Mouse (Mus musculus) neural tube, embryonic 11.5 days (tissue): ENCODE results near the gene Rptn. TPM values are rescaled to one million over a fixed set of nuclear protein-coding genes. Genes with fewer than 3 reads are reported as not detected.
A peak's percentile ranks its signal among the peaks of the same experiment; 100 is the strongest.

Source experiments
- ATAC-seq: fragments of 200-750 bp; cut with Nextera tagmentation; 2 replicates; pipeline ENCODE4 v1.8.0; 2017; ENCODE audit warnings: moderate number of reproducible peaks, mild to moderate bottlenecking, moderate TSS enrichment, moderate library complexity; ENCODE audit not compliant: insufficient read depth, low FRiP score, low TSS enrichment
- DNase-seq: peaks from one replicate; pipeline ENCODE4 v3.0.0-alpha.2; 2015; ENCODE audit warnings: low spot score
- H3K27ac ChIP-seq: fragments of 300-500 bp; sonication (generic); 2 replicates; pipeline ENCODE4 v1.5.1; 2014; ENCODE audit warnings: low read depth, mild to moderate bottlenecking, low read length
- H3K27me3 ChIP-seq: fragments of 300-500 bp; sonication (generic); 2 replicates; pipeline ENCODE4 v1.6.1; 2014; ENCODE audit warnings: mild to moderate bottlenecking, low read length, mixed read lengths; ENCODE audit not compliant: control insufficient read depth, insufficient read depth
- H3K36me3 ChIP-seq: fragments of 300-500 bp; sonication (generic); 2 replicates; pipeline ENCODE4 v1.6.1; 2014; ENCODE audit warnings: mild to moderate bottlenecking, low read length, moderate library complexity, mixed read lengths; ENCODE audit not compliant: control insufficient read depth, insufficient read depth
- H3K4me1 ChIP-seq: fragments of 300-500 bp; sonication (generic); 2 replicates; pipeline ENCODE4 v1.6.1; 2014; ENCODE audit warnings: low read length, mixed read lengths; ENCODE audit not compliant: control insufficient read depth, insufficient read depth
- H3K4me2 ChIP-seq: fragments of 300-500 bp; sonication (generic); 2 replicates; pipeline ENCODE4 v1.6.1; 2014; ENCODE audit warnings: low read depth, mild to moderate bottlenecking, moderate library complexity
- H3K4me3 ChIP-seq: fragments of 300-500 bp; sonication (generic); 2 replicates; pipeline ENCODE4 v1.5.1; 2014; ENCODE audit warnings: low read depth, low read length
- H3K9ac ChIP-seq: fragments of 300-500 bp; sonication (generic); 2 replicates; pipeline ENCODE4 v1.6.1; 2014; ENCODE audit warnings: mild to moderate bottlenecking, low read length
- H3K9me3 ChIP-seq: fragments of 300-500 bp; sonication (generic); 2 replicates; pipeline ENCODE4 v1.6.1; 2016; ENCODE audit warnings: low read length; ENCODE audit not compliant: control insufficient read depth
- WGBS: fragments of 180-500 bp; shearing (Covaris S2); extraction: QIAGEN DNeasy Blood & Tissue Kit; methylation state at CpG from one replicate; pipeline ENCODE4 v1.1.7; 2014; 5-methylcytosine and 5-hydroxymethylcytosine counted together
- polyA plus RNA-seq: library from polyadenylated mRNA; unstranded; fragments of >200 nt; fragmentation: Nextera tagmentation; extraction: Ambion mirVana; gene quantifications from 2 replicates; pipeline ENCODE4 v1.2.1, GENCODE M21; 2014

The Rptn gene
- polyA plus RNA-seq, 1 experiment from 2014 or later = not detected

DNA sequence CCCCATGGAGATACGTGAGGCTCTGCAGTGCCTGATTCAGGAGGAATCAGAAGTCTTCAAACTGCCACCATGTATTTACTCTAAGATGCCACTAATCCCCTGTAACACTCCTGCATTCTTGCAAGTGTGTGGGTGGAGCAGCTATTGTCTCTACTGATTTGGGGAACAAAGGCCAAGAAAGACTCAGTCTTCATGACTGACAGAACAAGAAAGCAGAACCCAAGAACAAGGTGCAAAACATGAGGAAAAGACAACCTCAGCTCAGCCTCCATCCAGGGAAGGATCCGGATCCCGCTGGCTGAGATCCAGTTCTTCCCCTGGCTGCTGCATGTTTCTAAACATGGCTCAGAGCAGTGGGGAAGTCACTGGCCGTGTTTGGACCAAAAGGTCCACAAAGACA, 15.4 kb upstream of the Rptn start:
- DNase-seq (no peak), ATAC-seq (no peak)
- Histone ChIP-seq H3K4me3 (no peak overlapping the region), H3K27me3 (no peaks in the 10 kb centered on the region), H3K27ac (no peak overlapping the region), H3K4me1 (no peaks in the 10 kb centered on the region), H3K36me3 (no peaks in the 10 kb centered on the region), H3K9ac (no peak overlapping the region), H3K9me3 (no peaks in the 10 kb centered on the region), H3K4me2 (no peak overlapping the region)
- 68% methylated on average over 4 of the region's 4 CpGs for WGBS

DNA sequence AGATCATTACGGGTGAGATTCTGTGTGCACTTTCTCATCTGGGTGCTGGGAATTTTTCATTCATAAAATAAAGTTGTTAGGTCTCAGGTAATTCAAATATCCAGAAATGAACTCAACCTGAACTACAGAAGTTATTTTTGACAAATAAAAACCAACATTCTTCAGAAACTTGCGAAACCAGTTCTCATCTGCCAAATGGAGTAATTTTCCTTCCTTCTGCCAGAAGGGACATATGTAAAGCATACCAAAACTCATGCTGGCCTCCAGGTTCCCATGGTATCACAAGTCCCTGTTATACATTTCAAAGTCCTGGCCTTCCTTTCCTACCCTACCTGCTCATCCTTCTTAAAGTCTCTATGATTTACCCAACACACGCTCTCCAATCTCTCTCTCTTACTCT, 10.4 kb downstream of the Rptn start:
- Histone ChIP-seq H3K4me3 (no peak overlapping the region), H3K9me3 (no peaks in the 10 kb centered on the region), H3K9ac (no peak overlapping the region), H3K4me1 (no peaks in the 10 kb centered on the region), H3K36me3 (no peaks in the 10 kb centered on the region), H3K4me2 (no peak overlapping the region), H3K27me3 (no peaks in the 10 kb centered on the region), H3K27ac (no peak overlapping the region)
- 91% methylated on average over 3 of the region's 3 CpGs for WGBS
- no peak for ATAC-seq
- no peak for DNase-seq

DNA sequence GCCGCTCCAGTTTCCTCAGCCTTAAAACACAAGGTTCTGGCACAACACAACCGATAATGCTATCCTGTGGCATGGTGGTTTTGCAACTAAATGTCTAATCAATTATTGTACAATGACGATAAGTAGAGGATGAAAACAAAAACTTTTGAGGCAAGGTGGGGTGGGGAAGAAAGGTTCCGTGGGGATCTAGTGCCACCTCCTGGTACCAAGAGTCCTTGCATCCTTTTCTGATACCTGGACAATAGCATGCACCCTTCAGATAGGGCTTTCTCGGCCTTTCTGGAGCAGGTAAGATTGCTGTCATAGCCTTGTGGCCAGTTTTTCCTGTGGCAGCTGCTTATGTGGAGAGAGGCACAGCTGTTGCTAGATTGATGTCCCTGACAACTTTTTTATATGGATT, 13.5 kb downstream of the Rptn start:
- no peak overlapping the region for H3K4me3 ChIP-seq
- H3K36me3 ChIP-seq = no peaks in the 10 kb centered on the region
- no peaks in the 10 kb centered on the region for H3K4me1 ChIP-seq
- WGBS = 41% methylated on average over 5 of the region's 5 CpGs
- no peak for ATAC-seq
- no peak overlapping the region for H3K9ac ChIP-seq
- no peak overlapping the region for H3K4me2 ChIP-seq
- H3K9me3 ChIP-seq = no peaks in the 10 kb centered on the region
- DNase-seq = peak; percentile 25
- H3K27me3 ChIP-seq = no peaks in the 10 kb centered on the region
- no peak overlapping the region for H3K27ac ChIP-seq

DNA sequence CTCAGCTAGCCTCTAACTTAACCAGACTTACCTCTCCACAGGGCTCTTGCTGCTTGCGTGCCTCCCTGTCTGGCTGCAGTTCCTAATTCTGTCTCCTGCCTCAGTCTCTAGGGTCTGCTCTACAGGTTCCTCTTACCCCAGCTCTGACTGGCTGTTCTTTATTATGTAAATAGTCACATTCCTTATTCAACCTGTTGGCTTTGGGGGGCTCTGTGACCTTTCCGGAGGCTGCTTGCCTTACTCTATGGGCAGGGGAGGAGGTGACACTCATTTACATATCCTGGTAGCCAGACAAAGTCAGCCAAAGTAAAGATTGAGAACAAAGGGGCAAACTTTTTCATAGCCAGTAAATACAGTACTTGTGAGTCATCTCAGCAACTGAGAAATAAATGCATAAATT, 18.4 kb downstream of the Rptn start:
- ATAC-seq (no peak), DNase-seq (no peak)
- H3K4me1 ChIP-seq = no peaks in the 10 kb centered on the region
- H3K9ac ChIP-seq = no peak overlapping the region
- no peak overlapping the region for H3K4me2 ChIP-seq
- H3K36me3 ChIP-seq = no peaks in the 10 kb centered on the region
- no peaks in the 10 kb centered on the region for H3K9me3 ChIP-seq
- H3K27ac ChIP-seq = no peak overlapping the region
- WGBS = 28% methylated on average over 2 of the region's 2 CpGs
- no peak overlapping the region for H3K4me3 ChIP-seq
- no peaks in the 10 kb centered on the region for H3K27me3 ChIP-seq

DNA sequence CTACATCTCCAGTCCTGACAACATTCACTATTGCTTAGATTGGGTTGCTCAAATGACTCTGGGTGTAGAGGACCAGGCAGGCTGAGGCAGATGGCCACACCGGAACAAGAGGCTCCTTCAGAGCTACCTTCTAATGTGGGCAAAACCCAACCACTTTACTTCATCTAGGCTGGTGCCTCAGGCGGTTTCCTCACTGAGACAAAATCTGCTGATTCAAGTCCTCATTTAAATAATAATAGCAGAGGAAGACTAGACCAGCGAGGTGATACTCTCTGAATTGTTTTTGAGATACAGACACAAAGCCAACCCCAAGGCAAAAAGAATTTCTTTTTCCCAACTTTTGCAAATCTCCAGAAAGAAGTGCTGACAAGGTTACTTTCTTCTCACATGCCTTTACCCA, 38.2 kb downstream of the Rptn start:
- 46% methylated on average over 3 of the region's 3 CpGs for WGBS
- no peak overlapping the region for H3K9ac ChIP-seq
- ATAC-seq (no peak), DNase-seq (no peak)
- H3K27ac ChIP-seq = no peak overlapping the region
- H3K9me3 ChIP-seq = no peaks in the 10 kb centered on the region
- H3K36me3 ChIP-seq = no peaks in the 10 kb centered on the region
- H3K27me3 ChIP-seq = no peaks in the 10 kb centered on the region
- H3K4me3 ChIP-seq = no peak overlapping the region
- H3K4me2 ChIP-seq = no peak overlapping the region
- no peaks in the 10 kb centered on the region for H3K4me1 ChIP-seq

DNA sequence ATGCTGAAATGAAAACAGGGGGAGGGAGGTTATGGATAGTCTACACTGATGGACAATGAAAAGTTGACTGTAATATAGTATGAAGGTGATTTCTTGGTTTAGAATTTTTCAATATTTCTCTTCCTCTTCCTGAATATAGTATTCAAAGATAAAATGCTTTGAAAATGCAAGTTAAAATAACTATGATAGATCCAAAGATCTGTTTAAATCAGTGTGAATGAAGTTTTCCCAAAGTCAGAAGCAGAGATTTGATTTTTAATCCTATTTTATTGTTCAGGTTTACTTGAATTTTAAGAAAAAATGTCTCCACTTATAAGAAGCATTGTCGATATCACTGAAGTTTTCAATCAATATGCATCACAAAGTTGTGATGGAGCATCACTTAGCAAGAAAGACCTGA, 48.5 kb downstream of the Rptn start, which contains the start of gene Tchh:
Tchh (plus strand) TSS at position 301 of the 400 bp plus-strand sequence.
- 91% methylated on average over 1 of the region's 1 CpGs for WGBS
- H3K36me3 ChIP-seq = no peaks in the 10 kb centered on the region
- H3K9ac ChIP-seq = no peak within 1 kb of the TSS
- H3K27ac ChIP-seq = no peak within 1 kb of the TSS
- no peak within 1 kb of the TSS for H3K4me3 ChIP-seq
- peaks cover 5% of the 10 kb centered on the region; the same call in 1 of the 2 replicates for H3K4me1 ChIP-seq
- H3K9me3 ChIP-seq = no peaks in the 10 kb centered on the region
- H3K4me2 ChIP-seq = no peak within 1 kb of the TSS
- peaks cover 27% of the 10 kb centered on the region for H3K27me3 ChIP-seq
- DNase-seq (no peak), ATAC-seq (no peak)

DNA sequence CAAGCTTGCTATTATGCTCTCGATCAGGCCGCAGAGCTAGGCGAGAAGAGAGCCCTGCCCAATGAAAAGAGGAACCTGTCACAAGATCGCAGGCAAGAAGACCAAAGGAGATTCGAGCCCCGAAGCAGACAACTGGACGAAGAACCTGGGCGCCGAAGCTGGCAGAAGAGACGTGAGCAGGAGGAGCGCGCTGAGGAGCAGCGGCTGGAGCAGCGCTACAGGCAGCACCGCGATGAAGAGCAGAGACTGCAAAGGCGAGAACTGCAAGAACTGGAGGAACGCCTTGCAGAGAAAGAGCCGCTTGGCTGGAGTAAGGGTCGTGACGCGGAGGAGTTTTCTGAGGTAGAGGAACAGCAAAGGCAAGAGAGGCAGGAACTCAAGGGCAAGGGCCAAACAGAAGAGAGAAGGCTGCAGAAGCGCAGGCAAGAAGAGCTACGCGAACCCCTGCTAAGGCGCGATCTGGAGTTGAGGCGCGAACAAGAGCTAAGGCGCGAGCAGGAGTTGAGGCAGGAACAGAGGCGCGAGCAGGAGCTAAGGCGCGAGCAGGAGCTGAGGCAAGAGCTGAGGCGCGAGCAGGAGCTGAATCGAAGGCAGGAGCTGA, 50.1 kb downstream of the Rptn start:
- no peak overlapping the region for H3K27ac ChIP-seq
- ATAC-seq = no peak

DNA sequence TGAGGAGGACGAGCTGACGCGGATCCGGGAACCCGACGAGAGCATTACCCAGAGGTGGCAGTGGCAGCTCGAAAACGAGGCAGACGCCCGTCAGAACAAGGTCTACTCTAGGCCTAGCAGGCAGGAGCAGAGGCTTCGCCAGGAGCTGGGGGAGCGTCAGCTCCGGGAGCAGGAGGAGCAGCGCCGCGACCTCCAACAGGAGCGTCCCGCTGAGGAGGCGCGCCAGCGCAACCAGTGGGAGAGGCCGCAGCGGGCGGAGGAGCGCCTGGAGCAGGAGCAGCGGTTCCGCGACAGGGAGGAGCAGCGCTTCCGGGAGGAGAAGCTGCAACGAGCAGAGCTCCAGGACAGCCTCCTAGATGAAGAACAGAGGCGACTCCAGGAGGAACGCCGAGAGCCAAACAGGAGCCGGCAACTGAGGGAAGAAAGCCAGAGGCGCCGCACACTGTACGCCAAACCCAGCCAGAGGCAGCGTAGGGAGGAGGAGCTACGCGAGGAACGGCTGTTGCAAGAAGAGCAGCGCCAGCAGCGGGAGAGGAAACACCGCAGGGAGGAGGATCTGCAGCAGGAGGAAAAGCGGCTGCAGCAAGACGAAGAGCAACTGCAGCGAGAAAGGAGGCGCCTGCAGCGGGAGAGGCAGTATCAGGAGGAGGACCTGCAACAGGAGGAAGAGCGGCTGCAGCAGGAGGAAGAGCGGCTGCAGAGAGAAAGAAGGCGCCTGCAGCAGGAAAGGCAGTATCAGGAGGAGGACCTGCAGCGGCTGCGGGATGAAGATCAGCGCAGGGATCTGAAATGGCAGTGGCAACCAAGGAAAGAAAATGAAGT, 51.1 kb downstream of the Rptn start:
- peaks cover 33% of the 10 kb centered on the region for H3K27me3 ChIP-seq
- peak; percentile 77 for ATAC-seq
- H3K4me2 ChIP-seq = peak overlapping the region; percentile 86
- under 1% methylated on average over 56 of the region's 56 CpGs for WGBS
- no peaks in the 10 kb centered on the region for H3K9me3 ChIP-seq
- no peaks in the 10 kb centered on the region for H3K36me3 ChIP-seq
- H3K4me1 ChIP-seq = peaks cover 5% of the 10 kb centered on the region; the same call in 1 of the 2 replicates
- DNase-seq = peak; percentile 83
- H3K27ac ChIP-seq = no peak overlapping the region
- peak overlapping the region; percentile 39 for H3K4me3 ChIP-seq
- peak overlapping the region; percentile 55 for H3K9ac ChIP-seq

More for the DNA sequence above, 50.1 kb downstream of the Rptn start:
- no peaks in the 10 kb centered on the region for H3K36me3 ChIP-seq
- under 1% methylated on average over 38 of the region's 38 CpGs for WGBS
- no peak overlapping the region; the same call in 1 of the 2 replicates for H3K9ac ChIP-seq
- peaks cover 5% of the 10 kb centered on the region; the same call in 1 of the 2 replicates for H3K4me1 ChIP-seq
- H3K4me3 ChIP-seq = peak overlapping the region; percentile 39
- peak overlapping the region; percentile 86 for H3K4me2 ChIP-seq
- no peaks in the 10 kb centered on the region for H3K9me3 ChIP-seq
- H3K27me3 ChIP-seq = peaks cover 33% of the 10 kb centered on the region
- peak; percentile 66 for DNase-seq
